Mouse (Mus musculus): ENCODE measurements around the gene Mthfd1l. TPM values are rescaled to one million over a fixed set of nuclear protein-coding genes. Genes with fewer than 3 reads are reported as not detected.

Gene Mthfd1l
- polyA plus RNA-seq, 1 experiment from 2014 or later: 50.9 TPM

- Histone ChIP-seq H3K4me2 (no peak overlapping the region), H3K4me3 (ENCODE audit: low read depth, low read length) (no peak overlapping the region), H3K9ac (ENCODE audit: low read depth, low read length) (no peak overlapping the region), H3K27ac (ENCODE audit: low read depth, low read length) (no peak overlapping the region), H3K36me3 (ENCODE audit: control insufficient read depth, insufficient read depth, low read length) (no peaks in the 10 kb centered on the region; the same call in 1 of the 2 replicates), H3K9me3 (ENCODE audit: control insufficient read depth, low read length) (no peaks in the 10 kb centered on the region), H3K27me3 (replicated peaks; ENCODE audit: control insufficient read depth, insufficient read depth, low read length) (no peaks in the 10 kb centered on the region), H3K4me1 (replicated peaks; ENCODE audit: control insufficient read depth, insufficient read depth, low read length) (peaks cover 3% of the 10 kb centered on the region)
- DNase-seq (ENCODE audit: low spot score): no peak
- ATAC-seq (replicated peaks; ENCODE audit: low FRiP score): no peak
- WGBS: 68% methylated on average over 11 of the region's 11 CpGs
Observed at GRCm38 (mm10) chr10:4130034-4130607, 157.2 kb downstream of the Mthfd1l start.

GRCm38 (mm10) chr10:4132735-4133134 is 159.8 kb downstream of the Mthfd1l start:
- Histone ChIP-seq H3K36me3 (ENCODE audit: control insufficient read depth, insufficient read depth, low read length) (no peaks in the 10 kb centered on the region; the same call in 1 of the 2 replicates), H3K4me3 (ENCODE audit: low read depth, low read length) (no peak overlapping the region), H3K9ac (ENCODE audit: low read depth, low read length) (no peak overlapping the region), H3K27me3 (replicated peaks; ENCODE audit: control insufficient read depth, insufficient read depth, low read length) (no peaks in the 10 kb centered on the region), H3K4me2 (no peak overlapping the region), H3K9me3 (ENCODE audit: control insufficient read depth, low read length) (no peaks in the 10 kb centered on the region), H3K27ac (ENCODE audit: low read depth, low read length) (no peak overlapping the region), H3K4me1 (replicated peaks; ENCODE audit: control insufficient read depth, insufficient read depth, low read length) (no peaks in the 10 kb centered on the region; the same call in none of the 2 replicates)
- no peak for DNase-seq (ENCODE audit: low spot score)
- 54% methylated on average over 7 of the region's 7 CpGs for WGBS
- ATAC-seq (replicated peaks; ENCODE audit: low FRiP score): no peak

GRCm38 (mm10) chr10:4135100-4135764 is 162.3 kb downstream of the Mthfd1l start:
- ATAC-seq (replicated peaks; ENCODE audit: low FRiP score): peak; percentile 54; the same call in 1 of the 2 replicates
- H3K4me2 ChIP-seq: no peak overlapping the region

GRCm38 (mm10) chr10:4139531-4139930 is 166.6 kb downstream of the Mthfd1l start:
- ATAC-seq (replicated peaks; ENCODE audit: low FRiP score): no peak

More at GRCm38 (mm10) chr10:4135100-4135764, 162.3 kb downstream of the Mthfd1l start:
- Histone ChIP-seq H3K27me3 (replicated peaks; ENCODE audit: control insufficient read depth, insufficient read depth, low read length) (no peaks in the 10 kb centered on the region), H3K9me3 (ENCODE audit: control insufficient read depth, low read length) (no peaks in the 10 kb centered on the region), H3K4me1 (replicated peaks; ENCODE audit: control insufficient read depth, insufficient read depth, low read length) (no peaks in the 10 kb centered on the region; the same call in none of the 2 replicates), H3K27ac (ENCODE audit: low read depth, low read length) (no peak overlapping the region), H3K36me3 (ENCODE audit: control insufficient read depth, insufficient read depth, low read length) (no peaks in the 10 kb centered on the region; the same call in 1 of the 2 replicates), H3K4me3 (ENCODE audit: low read depth, low read length) (no peak overlapping the region), H3K9ac (ENCODE audit: low read depth, low read length) (no peak overlapping the region)
- no peak for DNase-seq (ENCODE audit: low spot score)
- 89% methylated on average over 5 of the region's 5 CpGs for WGBS

GRCm38 (mm10) chr10:4141689-4142088 is 168.8 kb downstream of the Mthfd1l start:
- Histone ChIP-seq H3K4me2 (no peak overlapping the region), H3K27me3 (replicated peaks; ENCODE audit: control insufficient read depth, insufficient read depth, low read length) (no peaks in the 10 kb centered on the region), H3K4me3 (ENCODE audit: low read depth, low read length) (no peak overlapping the region), H3K36me3 (ENCODE audit: control insufficient read depth, insufficient read depth, low read length) (no peaks in the 10 kb centered on the region), H3K4me1 (replicated peaks; ENCODE audit: control insufficient read depth, insufficient read depth, low read length) (no peaks in the 10 kb centered on the region), H3K9ac (ENCODE audit: low read depth, low read length) (no peak overlapping the region), H3K9me3 (ENCODE audit: control insufficient read depth, low read length) (no peaks in the 10 kb centered on the region), H3K27ac (ENCODE audit: low read depth, low read length) (no peak overlapping the region)
- DNase-seq (ENCODE audit: low spot score): no peak
- ATAC-seq (replicated peaks; ENCODE audit: low FRiP score): no peak
- WGBS: 82% methylated on average over 7 of the region's 7 CpGs

More at GRCm38 (mm10) chr10:4139531-4139930, 166.6 kb downstream of the Mthfd1l start:
- no peak for DNase-seq (ENCODE audit: low spot score)
- WGBS: 73% methylated on average over 3 of the region's 3 CpGs
- H3K27me3 ChIP-seq (replicated peaks; ENCODE audit: control insufficient read depth, insufficient read depth, low read length): no peaks in the 10 kb centered on the region
- H3K4me1 ChIP-seq (replicated peaks; ENCODE audit: control insufficient read depth, insufficient read depth, low read length): no peaks in the 10 kb centered on the region
- no peak overlapping the region for H3K27ac ChIP-seq (ENCODE audit: low read depth, low read length)
- no peak overlapping the region for H3K9ac ChIP-seq (ENCODE audit: low read depth, low read length)
- H3K36me3 ChIP-seq (ENCODE audit: control insufficient read depth, insufficient read depth, low read length): no peaks in the 10 kb centered on the region
- no peaks in the 10 kb centered on the region for H3K9me3 ChIP-seq (ENCODE audit: control insufficient read depth, low read length)
- no peak overlapping the region for H3K4me2 ChIP-seq
- H3K4me3 ChIP-seq (ENCODE audit: low read depth, low read length): no peak overlapping the region

GRCm38 (mm10) chr10:4142816-4143215 is 169.9 kb downstream of the Mthfd1l start:
- no peak overlapping the region for H3K4me3 ChIP-seq (ENCODE audit: low read depth, low read length)
- H3K27ac ChIP-seq (ENCODE audit: low read depth, low read length): no peak overlapping the region
- no peaks in the 10 kb centered on the region for H3K9me3 ChIP-seq (ENCODE audit: control insufficient read depth, low read length)
- H3K27me3 ChIP-seq (replicated peaks; ENCODE audit: control insufficient read depth, insufficient read depth, low read length): no peaks in the 10 kb centered on the region
- WGBS: 87% methylated on average over 10 of the region's 10 CpGs
- H3K4me1 ChIP-seq (replicated peaks; ENCODE audit: control insufficient read depth, insufficient read depth, low read length): no peaks in the 10 kb centered on the region
- no peak overlapping the region for H3K4me2 ChIP-seq
- H3K9ac ChIP-seq (ENCODE audit: low read depth, low read length): no peak overlapping the region
- peaks cover 2% of the 10 kb centered on the region; the same call in 1 of the 2 replicates for H3K36me3 ChIP-seq (ENCODE audit: control insufficient read depth, insufficient read depth, low read length)
- DNase-seq (ENCODE audit: low spot score): no peak
- no peak for ATAC-seq (replicated peaks; ENCODE audit: low FRiP score)

- no peak overlapping the region for H3K27ac ChIP-seq (ENCODE audit: low read depth, low read length)
- H3K4me3 ChIP-seq (ENCODE audit: low read depth, low read length): no peak overlapping the region
- H3K9ac ChIP-seq (ENCODE audit: low read depth, low read length): no peak overlapping the region
- no peak for DNase-seq (ENCODE audit: low spot score)
- 91% methylated on average over 1 of the region's 1 CpGs for WGBS
- no peaks in the 10 kb centered on the region for H3K4me1 ChIP-seq (replicated peaks; ENCODE audit: control insufficient read depth, insufficient read depth, low read length)
- no peak overlapping the region for H3K4me2 ChIP-seq
- H3K27me3 ChIP-seq (replicated peaks; ENCODE audit: control insufficient read depth, insufficient read depth, low read length): no peaks in the 10 kb centered on the region
- H3K36me3 ChIP-seq (ENCODE audit: control insufficient read depth, insufficient read depth, low read length): peaks cover 5% of the 10 kb centered on the region; the same call in 1 of the 2 replicates
- H3K9me3 ChIP-seq (ENCODE audit: control insufficient read depth, low read length): no peaks in the 10 kb centered on the region
- no peak for ATAC-seq (replicated peaks; ENCODE audit: low FRiP score)
Observed at GRCm38 (mm10) chr10:4143381-4143780, 170.5 kb downstream of the Mthfd1l start.

- WGBS: 83% methylated on average over 16 of the region's 16 CpGs
- Histone ChIP-seq H3K27ac (ENCODE audit: low read depth, low read length) (no peak overlapping the region), H3K4me2 (no peak overlapping the region), H3K4me1 (replicated peaks; ENCODE audit: control insufficient read depth, insufficient read depth, low read length) (no peaks in the 10 kb centered on the region), H3K4me3 (ENCODE audit: low read depth, low read length) (no peak overlapping the region), H3K9ac (ENCODE audit: low read depth, low read length) (no peak overlapping the region), H3K27me3 (replicated peaks; ENCODE audit: control insufficient read depth, insufficient read depth, low read length) (no peaks in the 10 kb centered on the region), H3K9me3 (ENCODE audit: control insufficient read depth, low read length) (no peaks in the 10 kb centered on the region), H3K36me3 (ENCODE audit: control insufficient read depth, insufficient read depth, low read length) (peaks cover 11% of the 10 kb centered on the region; the same call in 1 of the 2 replicates)
- ATAC-seq (replicated peaks; ENCODE audit: low FRiP score) (no peak), DNase-seq (ENCODE audit: low spot score) (no peak)
Observed at GRCm38 (mm10) chr10:4145080-4145807, 172.3 kb downstream of the Mthfd1l start.

All from liver, embryonic 11.5 days (tissue).